Mouse (Mus musculus) kidney, postnatal 0 days (tissue): ENCODE results near the gene Adam1b. TPM values are rescaled to one million over a fixed set of nuclear protein-coding genes. Genes with fewer than 3 reads are reported as not detected.

Experiments used
- ATAC-seq: fragments of 200-750 bp; cut with Nextera tagmentation; replicated peaks from 2 replicates; pipeline ENCODE4 v1.8.0; 2017; ENCODE audit warnings: low read depth, moderate number of reproducible peaks, moderate TSS enrichment, moderate library complexity; ENCODE audit not compliant: low FRiP score
- DNase-seq: peaks from one replicate; pipeline ENCODE4 v3.0.0-alpha.2; 2016; ENCODE audit warnings: low spot score
- H3K27ac ChIP-seq: fragments of 300-500 bp; sonication (generic); 2 replicates; pipeline ENCODE4 v1.5.1; 2014; ENCODE audit warnings: mild to moderate bottlenecking
- H3K27me3 ChIP-seq: fragments of 300-500 bp; sonication (generic); 2 replicates; pipeline ENCODE4 v1.6.1; 2014; ENCODE audit warnings: low read length, mixed read lengths; ENCODE audit not compliant: insufficient read depth
- H3K36me3 ChIP-seq: fragments of 300-500 bp; sonication (generic); 2 replicates; pipeline ENCODE4 v1.6.1; 2014; ENCODE audit warnings: low read length, mixed read lengths; ENCODE audit not compliant: insufficient read depth
- H3K4me1 ChIP-seq: fragments of 300-500 bp; sonication (generic); replicated peaks from 2 replicates; pipeline ENCODE4 v1.6.1; 2014; ENCODE audit warnings: antibody characterized with exemption, low read length, mixed read lengths; ENCODE audit not compliant: insufficient read depth
- H3K4me2 ChIP-seq: fragments of 300-500 bp; sonication (generic); 2 replicates; pipeline ENCODE4 v1.6.1; 2014; ENCODE audit warnings: mild to moderate bottlenecking, low read length, moderate library complexity, mixed read lengths
- H3K4me3 ChIP-seq: fragments of 300-500 bp; sonication (generic); replicated peaks from 2 replicates; pipeline ENCODE4 v1.5.1; 2014; ENCODE audit warnings: low read depth, low read length
- H3K9ac ChIP-seq: fragments of 300-500 bp; sonication (generic); 2 replicates; pipeline ENCODE4 v1.6.1; 2014; ENCODE audit warnings: low read depth, low read length
- H3K9me3 ChIP-seq: fragments of 300-500 bp; sonication (generic); replicated peaks from 2 replicates; pipeline ENCODE4 v1.6.1; 2016; ENCODE audit warnings: low read length, inconsistent platforms, mixed read lengths
- CTCF ChIP-seq: IDR thresholded peaks from 2 replicates; pipeline ENCODE4 v1.5.1; 2016; ENCODE audit warnings: antibody characterized with exemption, low read depth, mild to moderate bottlenecking, moderate library complexity
- WGBS: fragments of 180-500 bp; shearing (Covaris S2); extraction: QIAGEN DNeasy Blood & Tissue Kit; methylation state at CpG from one replicate; pipeline ENCODE4 v1.1.7; 2014; 5-methylcytosine and 5-hydroxymethylcytosine counted together
- polyA plus RNA-seq: library from polyadenylated mRNA; unstranded; fragments of >200 nt; fragmentation: Nextera tagmentation; extraction: Ambion mirVana; gene quantifications from 2 replicates; pipeline ENCODE4 v1.2.1, GENCODE M21; 2015

Gene Adam1b
- polyA plus RNA-seq, 1 experiment from 2014 or later: 0.12 TPM

- H3K4me2 ChIP-seq: no peak overlapping the region
- H3K9me3 ChIP-seq: no peaks in the 10 kb centered on the region
These were observed 40.1 kb upstream of the Adam1b start for GRCm38 (mm10) chr5:121543370-121543769.

GRCm38 (mm10) chr5:121541235-121541634 lies 38.0 kb upstream of the Adam1b start:
- no peaks in the 10 kb centered on the region for H3K27me3 ChIP-seq
- WGBS: 81% methylated on average over 7 of the region's 7 CpGs
- H3K4me2 ChIP-seq: no peak overlapping the region
- no peak for ATAC-seq
- DNase-seq: no peak
- H3K27ac ChIP-seq: no peak overlapping the region
- H3K9me3 ChIP-seq: no peaks in the 10 kb centered on the region
- TF ChIP-seq CTCF: peak; percentile 42
- H3K9ac ChIP-seq: no peak overlapping the region
- no peak overlapping the region for H3K4me3 ChIP-seq
- H3K4me1 ChIP-seq: peaks cover 7% of the 10 kb centered on the region
- 0 out of 2 replicates have a peak, but pooled peaks cover 7% of the 10 kb centered on the region for H3K36me3 ChIP-seq

More at GRCm38 (mm10) chr5:121543370-121543769, 40.1 kb upstream of the Adam1b start:
- Histone ChIP-seq H3K27me3 (no peaks in the 10 kb centered on the region), H3K36me3 (0 out of 2 replicates have a peak, but pooled peaks cover 4% of the 10 kb centered on the region), H3K4me3 (no peak overlapping the region), H3K4me1 (peaks cover 7% of the 10 kb centered on the region), H3K9ac (no peak overlapping the region), H3K27ac (no peak overlapping the region)
- 57% methylated on average over 3 of the region's 3 CpGs for WGBS
- no peak for TF ChIP-seq CTCF
- DNase-seq (no peak), ATAC-seq (no peak)

GRCm38 (mm10) chr5:121540066-121540465 lies 36.8 kb upstream of the Adam1b start:
- H3K4me3 ChIP-seq: no peak overlapping the region
- H3K27ac ChIP-seq: no peak overlapping the region
- ATAC-seq (no peak), DNase-seq (no peak)
- TF ChIP-seq CTCF: no peak
- WGBS: 95% methylated on average over 5 of the region's 5 CpGs
- H3K4me1 ChIP-seq: peaks cover 7% of the 10 kb centered on the region
- H3K9ac ChIP-seq: no peak overlapping the region
- no peaks in the 10 kb centered on the region for H3K27me3 ChIP-seq
- 0 out of 2 replicates have a peak, but pooled peaks cover 15% of the 10 kb centered on the region for H3K36me3 ChIP-seq
- no peaks in the 10 kb centered on the region for H3K9me3 ChIP-seq
- no peak overlapping the region for H3K4me2 ChIP-seq

GRCm38 (mm10) chr5:121537588-121537987 lies 34.4 kb upstream of the Adam1b start:
- no peaks in the 10 kb centered on the region for H3K27me3 ChIP-seq
- no peak for TF ChIP-seq CTCF
- DNase-seq: no peak
- H3K4me2 ChIP-seq: no peak overlapping the region
- ATAC-seq: no peak
- no peak overlapping the region for H3K9ac ChIP-seq
- 89% methylated on average over 2 of the region's 2 CpGs for WGBS
- H3K4me1 ChIP-seq: no peaks in the 10 kb centered on the region; the same call in 1 of the 2 replicates
- peaks cover 28% of the 10 kb centered on the region; the same call in 1 of the 2 replicates for H3K36me3 ChIP-seq
- H3K9me3 ChIP-seq: no peaks in the 10 kb centered on the region
- H3K4me3 ChIP-seq: no peak overlapping the region
- no peak overlapping the region for H3K27ac ChIP-seq

GRCm38 (mm10) chr5:121536921-121537555 lies 33.8 kb upstream of the Adam1b start:
- Histone ChIP-seq H3K4me2 (no peak overlapping the region), H3K27me3 (no peaks in the 10 kb centered on the region), H3K4me3 (no peak overlapping the region), H3K4me1 (no peaks in the 10 kb centered on the region), H3K9me3 (no peaks in the 10 kb centered on the region), H3K27ac (no peak overlapping the region), H3K9ac (no peak overlapping the region), H3K36me3 (peaks cover 33% of the 10 kb centered on the region)
- ATAC-seq (no peak), DNase-seq (no peak)
- WGBS: 73% methylated on average over 7 of the region's 7 CpGs
- no peak for TF ChIP-seq CTCF

GRCm38 (mm10) chr5:121535116-121535515 lies 31.9 kb upstream of the Adam1b start:
- H3K4me2 ChIP-seq: no peak overlapping the region
- no peak for DNase-seq
- no peaks in the 10 kb centered on the region for H3K27me3 ChIP-seq
- WGBS: 87% methylated on average over 3 of the region's 3 CpGs
- H3K9ac ChIP-seq: no peak overlapping the region
- H3K4me3 ChIP-seq: no peak overlapping the region
- peaks cover 42% of the 10 kb centered on the region for H3K36me3 ChIP-seq
- no peak for TF ChIP-seq CTCF
- no peak for ATAC-seq
- H3K9me3 ChIP-seq: no peaks in the 10 kb centered on the region
- H3K4me1 ChIP-seq: no peaks in the 10 kb centered on the region
- no peak overlapping the region for H3K27ac ChIP-seq
